Mouse (Mus musculus) forebrain, postnatal 0 days (tissue): ENCODE results near the gene Shf. TPM values are rescaled to one million over a fixed set of nuclear protein-coding genes. Genes with fewer than 3 reads are reported as not detected.

Experiments
- ATAC-seq: fragments of 200-750 bp; cut with Nextera tagmentation; 2 replicates; pipeline ENCODE4 v1.8.0; 2017; ENCODE audit warnings: mild to moderate bottlenecking, moderate library complexity
- DNase-seq: peaks from one replicate; pipeline ENCODE4 v3.0.0-alpha.2; 2015
- H3K27ac ChIP-seq: fragments of 300-500 bp; sonication (generic); 2 replicates; pipeline ENCODE4 v1.5.1; 2014; ENCODE audit warnings: low read depth, mild to moderate bottlenecking, antibody characterized with exemption, low read length, moderate library complexity, mixed read lengths
- H3K27me3 ChIP-seq: fragments of 300-500 bp; sonication (generic); 2 replicates; pipeline ENCODE4 v1.6.1; 2014; ENCODE audit warnings: mild to moderate bottlenecking, low read length, mixed read lengths; ENCODE audit not compliant: insufficient read depth
- H3K36me3 ChIP-seq: fragments of 300-500 bp; sonication (generic); 2 replicates; pipeline ENCODE4 v1.6.1; 2014; ENCODE audit warnings: mild to moderate bottlenecking, moderate library complexity; ENCODE audit not compliant: insufficient read depth
- H3K4me1 ChIP-seq: fragments of 300-500 bp; sonication (generic); 2 replicates; pipeline ENCODE4 v1.6.1; 2014; ENCODE audit warnings: antibody characterized with exemption; ENCODE audit not compliant: insufficient read depth
- H3K4me2 ChIP-seq: fragments of 300-500 bp; sonication (generic); 2 replicates; pipeline ENCODE4 v1.6.1; 2014; ENCODE audit warnings: low read depth, mild to moderate bottlenecking, moderate library complexity
- H3K4me3 ChIP-seq: fragments of 300-500 bp; sonication (generic); 2 replicates; pipeline ENCODE4 v1.5.1; 2014; ENCODE audit warnings: low read depth, low read length, mixed read lengths
- H3K9ac ChIP-seq: fragments of 300-500 bp; sonication (generic); 2 replicates; pipeline ENCODE4 v1.6.1; 2014; ENCODE audit warnings: mild to moderate bottlenecking
- H3K9me3 ChIP-seq: fragments of 300-500 bp; sonication (generic); 2 replicates; pipeline ENCODE4 v1.6.1; 2016; ENCODE audit warnings: low read length
- CTCF ChIP-seq: sonication (generic); IDR thresholded peaks from 2 replicates; pipeline ENCODE4 v1.5.1; 2016; ENCODE audit warnings: antibody characterized with exemption, control low read depth, low read depth
- WGBS: fragments of 180-500 bp; shearing (Covaris S2); extraction: QIAGEN DNeasy Blood & Tissue Kit; methylation state at CpG from one replicate; pipeline ENCODE4 v1.1.7; 2014; 5-methylcytosine and 5-hydroxymethylcytosine counted together
- polyA plus RNA-seq: library from polyadenylated mRNA; unstranded; fragments of >200 nt; fragmentation: Nextera tagmentation; extraction: Ambion mirVana; gene quantifications from 2 replicates; pipeline ENCODE4 v1.2.1, GENCODE M21; 2015
- total RNA-seq: library from RNA; depleted of rRNA; stranded (reverse); fragments of >200 nt; gene quantifications from 2 replicates; pipeline ENCODE4 v1.2.3, GENCODE M21; 2014; rRNA removed

Shf gene
- total and polyA plus RNA-seq, 2 experiments from 2014 or later, result 6.7 to 69.3 TPM

GRCm38 (mm10) chr2:122302574-122303241 lies 66.3 kb downstream of the Shf start:
- Histone ChIP-seq H3K9ac (no peak overlapping the region), H3K36me3 (no peaks in the 10 kb centered on the region), H3K27me3 (peaks cover 33% of the 10 kb centered on the region), H3K4me3 (peak overlapping the region; percentile 47; the same call in 1 of the 2 replicates), H3K4me1 (peaks cover 19% of the 10 kb centered on the region), H3K27ac (no peak overlapping the region), H3K4me2 (peak overlapping the region; percentile 92), H3K9me3 (no peaks in the 10 kb centered on the region)
- DNase-seq, result peak; percentile 86
- peak; percentile 76 for ATAC-seq
- TF ChIP-seq CTCF, result peak; percentile 83
- 12% methylated on average over 9 of the region's 9 CpGs for WGBS

GRCm38 (mm10) chr2:122301921-122302573 lies 66.9 kb downstream of the Shf start:
- Histone ChIP-seq H3K27me3 (peaks cover 39% of the 10 kb centered on the region), H3K4me1 (peaks cover 19% of the 10 kb centered on the region), H3K4me2 (peak overlapping the region; percentile 92), H3K36me3 (no peaks in the 10 kb centered on the region), H3K27ac (no peak overlapping the region), H3K9me3 (no peaks in the 10 kb centered on the region), H3K9ac (peak overlapping the region; percentile 49), H3K4me3 (peak overlapping the region; percentile 47)
- no peak for ATAC-seq
- DNase-seq, result no peak
- 4% methylated on average over 23 of the region's 23 CpGs for WGBS
- TF ChIP-seq CTCF, result no peak

- no peak overlapping the region for H3K27ac ChIP-seq
- H3K27me3 ChIP-seq, result peaks cover 42% of the 10 kb centered on the region
- DNase-seq, result peak; percentile 72
- H3K4me3 ChIP-seq, result peak overlapping the region; percentile 47
- H3K4me2 ChIP-seq, result peak overlapping the region; percentile 92
- TF ChIP-seq CTCF, result no peak
- under 1% methylated on average over 48 of the region's 48 CpGs for WGBS
- peaks cover 19% of the 10 kb centered on the region for H3K4me1 ChIP-seq
- H3K9me3 ChIP-seq, result no peaks in the 10 kb centered on the region
- peak; percentile 53 for ATAC-seq
- H3K36me3 ChIP-seq, result no peaks in the 10 kb centered on the region
- H3K9ac ChIP-seq, result peak overlapping the region; percentile 49
Observed at GRCm38 (mm10) chr2:122301081-122301920, 67.7 kb downstream of the Shf start.

- Histone ChIP-seq H3K36me3 (no peaks in the 10 kb centered on the region), H3K4me2 (peak overlapping the region; percentile 92), H3K9me3 (no peaks in the 10 kb centered on the region), H3K27me3 (peaks cover 42% of the 10 kb centered on the region), H3K9ac (no peak overlapping the region), H3K4me3 (peak overlapping the region; percentile 47; the same call in 1 of the 2 replicates), H3K27ac (no peak overlapping the region), H3K4me1 (peaks cover 19% of the 10 kb centered on the region)
- no peak for DNase-seq
- WGBS, result 3% methylated on average over 14 of the region's 14 CpGs
- TF ChIP-seq CTCF, result no peak
- ATAC-seq, result no peak
Observed at GRCm38 (mm10) chr2:122300656-122301020, 68.3 kb downstream of the Shf start.

- no peak overlapping the region for H3K27ac ChIP-seq
- H3K4me3 ChIP-seq, result no peak overlapping the region
- no peak for TF ChIP-seq CTCF
- peaks cover 42% of the 10 kb centered on the region for H3K27me3 ChIP-seq
- H3K4me2 ChIP-seq, result peak overlapping the region; percentile 92; the same call in 1 of the 2 replicates
- no peak overlapping the region for H3K9ac ChIP-seq
- DNase-seq (no peak), ATAC-seq (no peak)
- WGBS, result 10% methylated on average over 14 of the region's 14 CpGs
- H3K36me3 ChIP-seq, result no peaks in the 10 kb centered on the region
- H3K4me1 ChIP-seq, result peaks cover 19% of the 10 kb centered on the region
- H3K9me3 ChIP-seq, result no peaks in the 10 kb centered on the region
Observed at GRCm38 (mm10) chr2:122299911-122300655, 68.9 kb downstream of the Shf start.

Other genes starting within 250 kb of the Shf start
- 46.6 and 90.7 TPM in 2 replicates for gene B2m, start 221.5 kb downstream of the Shf start, total RNA-seq
- gene B2m, start 221.5 kb downstream of the Shf start, polyA plus RNA-seq, result 152 and 178 TPM in 2 replicates
- not detected in 2 replicates for gene Trim69, start 208.5 kb downstream of the Shf start, total RNA-seq
- gene Trim69, start 208.5 kb downstream of the Shf start, polyA plus RNA-seq, result not detected in 2 replicates
- not detected in 2 replicates for gene Patl2, start 183.0 kb downstream of the Shf start, total RNA-seq
- gene Patl2, start 183.0 kb downstream of the Shf start, polyA plus RNA-seq, result not detected in 2 replicates
- not detected in 2 replicates for gene Terb2, start 182.9 kb downstream of the Shf start, total RNA-seq
- gene Terb2, start 182.9 kb downstream of the Shf start, polyA plus RNA-seq, result not detected in 2 replicates
- gene Sord, start 134.4 kb downstream of the Shf start, total RNA-seq, result 19.7 and 27.4 TPM in 2 replicates
- 17.7 and 21.2 TPM in 2 replicates for gene Sord, start 134.4 kb downstream of the Shf start, polyA plus RNA-seq
- 0.08 and 0.14 TPM in 2 replicates for gene Duox2, start 70.7 kb downstream of the Shf start, total RNA-seq
- gene Duox2, start 70.7 kb downstream of the Shf start, polyA plus RNA-seq, result 0.05 TPM in 1 of 2 replicates, not detected in the other
- 0.69 TPM in 1 of 2 replicates, not detected in the other for gene Duoxa2, start 70.3 kb downstream of the Shf start, total RNA-seq
- gene Duoxa2, start 70.3 kb downstream of the Shf start, polyA plus RNA-seq, result 0.31 and 0.46 TPM in 2 replicates
- 0.10 and 0.23 TPM in 2 replicates for gene Duoxa1, start 55.4 kb downstream of the Shf start, total RNA-seq
- gene Duoxa1, start 55.4 kb downstream of the Shf start, polyA plus RNA-seq, result 0.25 and 0.46 TPM in 2 replicates
- not detected in 2 replicates for gene Duox1, start 53.5 kb downstream of the Shf start, total RNA-seq
- 0.06 and 0.08 TPM in 2 replicates for gene Duox1, start 53.5 kb downstream of the Shf start, polyA plus RNA-seq
- gene Slc28a2, start 57.3 kb upstream of the Shf start, total RNA-seq, result 0.05 and 0.15 TPM in 2 replicates
- 0.08 and 0.15 TPM in 2 replicates for gene Slc28a2, start 57.3 kb upstream of the Shf start, polyA plus RNA-seq
- gene Gm14085, start 115.8 kb upstream of the Shf start, total RNA-seq, result not detected in 2 replicates
- not detected in 2 replicates for gene Gm14085, start 115.8 kb upstream of the Shf start, polyA plus RNA-seq
- gene Gatm, start 242.1 kb upstream of the Shf start, total RNA-seq, result 47.6 and 48.2 TPM in 2 replicates
- 53.0 and 59.7 TPM in 2 replicates for gene Gatm, start 242.1 kb upstream of the Shf start, polyA plus RNA-seq